Mouse (Mus musculus) cerebellum, postnatal 4 days (tissue): ENCODE data around the gene Cdyl2.
A peak's percentile ranks its signal among the peaks of the same experiment; 100 is the strongest.

Experiments used
- DNase-seq, 2 experiments: peaks; one replicate each; pipeline ENCODE4 v3.0.0; 2022; ENCODE audit warnings: low spot score in 2 of 2, mixed read lengths in 1 of 2

Cdyl2 gene

GRCm38 (mm10) chr8:116623591-116623990 is 109.2 kb downstream of the Cdyl2 start:
- DNase-seq: no peak

DNA sequence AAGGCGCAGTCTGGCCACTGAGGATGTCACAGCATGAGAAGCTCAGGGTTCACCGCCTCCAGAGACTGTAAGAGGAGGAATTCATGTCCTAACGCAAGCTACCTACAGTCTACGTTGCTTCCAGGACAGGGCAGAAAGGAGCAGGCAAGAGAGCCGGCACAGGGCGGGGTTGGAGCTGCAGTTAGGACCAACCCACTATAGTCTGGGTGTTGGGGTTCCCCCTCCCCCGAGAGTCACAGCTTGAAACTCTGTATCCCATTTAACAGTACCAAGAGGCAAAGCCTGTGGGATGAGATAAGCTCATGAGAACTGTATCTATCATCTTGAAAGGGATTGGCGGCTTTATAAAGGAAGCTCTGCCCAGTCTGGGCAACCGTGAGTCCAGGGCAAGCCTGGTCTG is 110.5 kb downstream of the Cdyl2 start:
- DNase-seq: no peak

GRCm38 (mm10) chr8:116621158-116621961 is 111.4 kb downstream of the Cdyl2 start:
- DNase-seq: no peak

DNA sequence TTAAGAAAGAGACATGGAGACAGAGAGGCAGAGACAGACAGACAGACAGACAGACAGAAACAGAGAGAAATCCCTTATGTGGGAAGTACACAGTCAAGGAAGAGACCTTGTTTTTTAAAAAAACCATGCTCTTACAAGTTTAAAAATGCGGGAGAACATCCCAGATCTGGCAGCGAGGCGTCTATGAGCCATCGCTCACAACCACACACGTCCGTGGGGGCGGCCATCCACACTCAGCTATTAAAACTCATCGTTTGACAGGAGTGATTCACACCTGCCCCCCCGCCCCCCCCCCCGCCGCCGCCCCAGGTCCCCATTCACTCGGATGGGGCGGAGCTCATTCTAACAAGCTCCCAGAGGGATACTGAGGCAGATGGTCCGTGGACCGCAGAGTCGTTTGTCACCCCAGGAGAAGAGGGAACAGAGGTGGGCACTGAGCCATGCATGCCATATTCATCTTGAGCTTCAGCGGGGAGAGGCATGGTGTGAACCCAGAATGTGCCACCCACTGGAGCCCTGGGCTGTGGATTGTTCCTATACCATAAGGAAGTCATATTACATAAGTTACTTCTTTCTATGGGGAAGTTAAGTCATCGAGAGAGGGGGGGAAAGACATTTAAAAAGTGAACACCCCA is 113.0 kb downstream of the Cdyl2 start:
- DNase-seq: no peak

DNA sequence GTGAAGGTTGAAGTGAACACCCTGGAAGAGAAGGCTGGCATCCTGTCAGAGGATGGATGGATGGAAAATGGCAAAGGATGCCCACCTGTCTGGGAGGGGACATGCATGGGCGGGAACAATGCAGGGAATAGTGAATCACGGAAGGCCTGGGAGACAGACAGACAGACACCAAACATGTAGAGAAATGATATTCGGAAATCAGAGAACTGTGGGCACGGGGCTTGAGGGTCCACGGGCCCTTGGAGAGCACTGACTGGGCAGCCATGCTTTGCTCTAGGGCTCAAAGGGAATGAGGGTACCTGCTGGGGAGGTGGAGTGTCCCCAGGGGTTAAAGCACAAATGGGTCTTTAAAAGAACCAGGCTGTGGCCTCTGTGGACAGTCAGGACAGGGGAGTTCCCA is 113.6 kb downstream of the Cdyl2 start:
- no peak for DNase-seq

DNA sequence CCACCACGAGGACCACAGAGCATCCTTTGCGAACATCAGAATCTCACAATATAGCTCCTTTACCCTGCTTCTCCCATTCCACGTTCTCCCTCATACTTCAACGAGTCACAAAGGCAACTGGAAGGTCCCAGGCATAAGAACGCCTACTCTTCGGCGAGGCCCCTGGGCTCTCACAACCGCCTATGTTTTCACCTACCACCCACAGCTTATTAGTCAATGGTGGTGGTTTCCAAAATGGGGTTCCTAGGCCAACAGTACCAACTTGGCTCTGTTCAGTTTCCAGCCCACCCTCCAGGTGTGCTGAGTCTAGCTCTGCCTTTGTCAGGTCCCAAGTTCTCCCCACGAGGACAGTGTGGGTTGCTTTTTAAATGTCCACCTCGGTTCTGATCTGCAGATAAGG is 114.0 kb downstream of the Cdyl2 start:
- DNase-seq: no peak

- DNase-seq: no peak
Measured at GRCm38 (mm10) chr8:116617891-116618290, 114.9 kb downstream of the Cdyl2 start.

- DNase-seq: no peak
Measured at GRCm38 (mm10) chr8:116616369-116616768, 116.4 kb downstream of the Cdyl2 start.

DNA sequence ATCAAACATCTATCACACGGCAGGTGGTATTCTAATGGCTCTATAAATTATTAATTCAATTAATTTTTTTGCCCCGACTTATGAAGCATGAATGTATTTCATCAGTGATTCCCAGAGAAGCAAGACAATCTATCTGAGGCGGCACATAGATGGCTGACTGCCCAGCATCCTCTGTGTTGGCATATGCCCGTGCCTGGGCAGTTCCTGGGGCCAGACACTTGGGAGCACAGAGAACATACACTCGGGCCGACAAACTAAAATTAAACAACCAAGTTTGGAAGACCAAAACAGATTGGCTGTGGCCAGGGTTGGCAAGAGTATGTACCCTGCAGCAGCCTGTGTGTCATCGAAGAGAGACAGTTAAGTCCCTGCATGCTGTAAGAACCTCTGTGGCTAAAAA is 117.9 kb downstream of the Cdyl2 start:
- peak; percentile 38 to 49 for DNase-seq

GRCm38 (mm10) chr8:116606171-116606570 is 126.6 kb downstream of the Cdyl2 start:
- no peak for DNase-seq

DNA sequence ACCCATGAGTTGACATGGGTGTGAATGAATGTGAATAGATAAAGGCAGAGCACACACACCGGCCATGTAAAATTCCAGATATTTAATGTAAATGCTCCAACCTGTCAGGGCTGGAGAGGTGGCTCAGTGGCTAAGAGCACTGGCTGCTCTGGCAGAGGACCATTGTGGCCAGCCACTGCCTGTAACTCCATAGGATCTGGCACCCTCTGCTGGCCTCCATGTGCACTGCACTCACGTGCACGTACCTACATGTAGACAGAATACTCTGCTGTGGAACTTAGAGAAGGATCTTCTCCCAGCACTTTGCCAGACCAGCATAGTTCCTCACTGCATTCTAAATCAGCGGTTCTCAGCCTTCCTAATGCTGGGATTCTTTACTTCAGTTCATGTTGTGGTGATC is 130.0 kb downstream of the Cdyl2 start:
- no peak for DNase-seq

DNA sequence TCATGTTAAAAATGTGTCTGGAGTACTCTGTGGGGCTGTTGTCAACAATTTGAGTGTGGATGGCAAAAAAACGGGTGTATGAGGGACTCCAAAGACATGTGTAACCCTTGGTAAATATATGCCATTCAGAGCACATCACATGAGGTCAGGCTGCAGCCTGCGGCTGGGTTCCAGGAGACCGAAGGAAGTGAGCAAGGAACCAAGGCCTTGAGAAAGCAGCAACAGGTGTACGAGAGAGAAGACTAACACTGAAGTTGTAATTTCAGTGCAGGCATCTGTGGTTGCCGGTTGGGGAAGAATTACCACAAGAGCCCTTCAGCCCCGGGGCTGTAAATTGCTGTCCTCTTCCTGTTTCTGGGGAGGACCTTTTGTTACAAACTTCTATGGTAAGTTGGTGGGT is 133.1 kb downstream of the Cdyl2 start:
- no peak for DNase-seq

DNA sequence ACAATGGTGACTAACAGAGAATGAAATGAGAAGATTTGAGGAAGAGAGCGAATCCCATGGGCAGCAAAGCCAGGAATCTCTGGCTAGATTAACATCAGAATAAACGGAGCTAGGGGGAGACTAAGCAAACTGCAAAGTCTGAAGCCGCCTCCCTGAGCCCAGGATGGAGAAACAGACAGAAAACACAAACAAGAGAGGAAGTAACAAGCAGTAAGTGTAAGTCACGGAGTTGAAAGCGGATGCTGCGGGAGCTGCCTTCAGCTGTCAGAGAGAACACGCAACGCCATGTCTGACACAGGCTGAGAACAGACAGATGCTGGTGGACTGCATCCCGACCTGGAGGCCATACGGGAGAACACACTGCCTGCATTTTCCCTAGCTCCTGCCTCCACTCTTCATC is 141.6 kb downstream of the Cdyl2 start:
- no peak for DNase-seq

DNA sequence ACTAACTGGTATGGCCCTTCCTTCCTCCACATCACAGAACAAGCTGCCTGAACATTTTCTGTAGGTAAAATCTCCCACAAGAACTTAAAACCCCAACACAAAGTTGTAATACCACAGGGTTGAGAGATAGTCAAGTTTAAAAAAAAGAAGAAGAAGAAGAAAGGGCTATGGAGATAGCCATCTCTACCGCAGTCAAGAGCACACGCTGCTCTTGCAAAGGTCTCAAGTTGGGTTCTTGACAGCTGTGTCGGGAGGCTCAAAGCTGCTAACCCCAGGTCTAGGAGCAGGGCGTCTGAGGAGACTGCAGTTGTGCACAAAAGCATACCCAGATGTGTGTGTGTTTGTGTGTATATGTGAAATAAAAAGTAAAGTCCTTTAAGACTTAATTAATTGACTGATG is 142.2 kb downstream of the Cdyl2 start:
- no peak for DNase-seq

- no peak for DNase-seq
Measured at GRCm38 (mm10) chr8:116590106-116590505, 142.7 kb downstream of the Cdyl2 start.

DNA sequence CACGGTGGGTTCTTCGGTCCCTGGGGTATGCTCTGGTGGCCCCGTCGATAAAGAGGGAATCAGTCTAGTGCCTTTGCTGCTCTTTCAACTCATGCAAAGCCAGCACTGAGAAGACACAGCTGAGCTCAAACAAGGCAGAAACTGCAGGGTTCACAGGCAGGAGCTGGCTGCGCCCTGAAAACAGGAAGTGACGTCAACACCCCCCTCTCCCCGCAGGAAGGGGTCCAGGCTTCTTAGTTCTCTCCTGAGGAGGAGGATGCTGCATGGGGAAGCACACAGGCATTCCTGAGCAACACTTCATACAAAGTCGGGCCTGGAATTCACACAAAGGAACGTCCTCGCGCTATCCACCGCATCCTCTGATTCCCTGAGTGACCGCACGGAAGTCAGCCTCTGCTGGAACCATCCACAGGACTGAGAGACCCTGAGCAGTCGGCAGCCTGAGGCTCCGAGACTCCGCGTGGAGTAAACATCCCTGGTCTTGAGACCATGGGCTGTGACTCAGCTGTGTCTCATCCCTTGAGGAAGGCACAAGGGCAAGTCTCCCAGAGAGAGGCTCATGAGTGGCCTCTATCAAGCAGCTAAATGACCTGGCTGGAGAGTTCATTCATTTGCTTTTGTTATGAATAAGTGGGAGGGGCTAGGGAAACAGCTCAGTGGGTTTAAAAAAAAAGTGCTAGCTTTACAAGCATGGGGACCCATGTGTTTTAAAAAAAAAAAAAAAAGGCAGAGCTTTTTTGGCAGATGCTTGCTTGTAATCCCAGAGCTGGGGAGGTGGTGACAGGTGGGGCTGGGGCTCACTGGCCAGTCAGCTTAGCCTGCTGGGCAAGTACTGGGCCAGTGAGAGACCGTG is 144.9 kb downstream of the Cdyl2 start:
- no peak for DNase-seq

DNA sequence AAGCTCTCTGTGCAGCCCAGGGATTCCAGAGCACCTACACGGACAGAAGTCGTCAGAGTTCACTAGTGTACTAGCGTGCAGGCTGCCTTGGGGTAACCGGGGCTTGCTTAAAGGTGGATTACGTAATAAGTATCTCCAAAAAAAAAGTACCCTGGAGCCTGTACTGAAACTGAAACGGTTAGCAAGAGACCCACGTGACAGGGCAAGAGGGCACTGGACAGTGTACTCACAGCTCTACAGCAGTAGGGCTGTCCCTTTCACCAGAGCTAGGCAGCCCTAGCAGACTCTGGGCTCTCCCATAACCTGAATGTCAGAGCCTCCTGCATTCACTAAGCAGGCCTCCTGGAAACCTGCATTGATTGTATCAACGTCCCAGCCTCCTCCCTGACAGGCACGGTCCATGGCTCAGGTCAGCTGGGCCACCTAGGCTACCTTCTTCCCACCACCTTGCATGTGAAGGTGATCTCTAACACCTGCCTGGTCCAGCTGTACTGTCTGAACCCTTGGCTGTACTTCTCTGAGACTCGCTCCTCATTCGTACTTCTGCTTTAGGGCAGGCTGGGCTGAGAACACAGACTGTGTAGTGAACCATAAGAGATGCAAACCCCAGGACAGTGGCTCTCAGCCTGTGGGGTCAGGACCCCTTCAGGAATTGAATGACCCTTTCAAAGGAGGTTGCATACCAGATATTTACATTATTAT is 151.3 kb downstream of the Cdyl2 start:
- no peak for DNase-seq

DNA sequence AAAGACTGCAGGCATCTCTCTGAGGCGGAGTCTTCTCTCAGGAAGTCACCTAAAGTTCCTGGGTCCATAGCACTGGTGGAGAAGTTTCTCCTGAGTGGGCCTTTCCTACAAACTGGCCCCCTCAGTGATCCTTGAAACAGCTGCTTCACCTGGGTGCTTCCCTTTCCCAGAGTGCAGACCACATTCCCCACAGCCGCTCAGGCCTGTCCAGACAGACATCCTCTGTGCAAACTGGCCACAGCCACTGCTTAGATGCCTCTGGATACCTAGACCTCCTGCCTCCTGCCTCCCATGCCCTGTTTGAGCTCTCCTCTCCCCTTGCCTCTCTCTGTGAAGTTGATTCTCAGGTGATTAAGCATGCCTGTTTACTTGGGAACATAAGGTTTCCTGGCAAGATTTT is 156.1 kb downstream of the Cdyl2 start:
- DNase-seq: no peak

- no peak for DNase-seq
Measured at GRCm38 (mm10) chr8:116573085-116573484, 159.7 kb downstream of the Cdyl2 start.

DNA sequence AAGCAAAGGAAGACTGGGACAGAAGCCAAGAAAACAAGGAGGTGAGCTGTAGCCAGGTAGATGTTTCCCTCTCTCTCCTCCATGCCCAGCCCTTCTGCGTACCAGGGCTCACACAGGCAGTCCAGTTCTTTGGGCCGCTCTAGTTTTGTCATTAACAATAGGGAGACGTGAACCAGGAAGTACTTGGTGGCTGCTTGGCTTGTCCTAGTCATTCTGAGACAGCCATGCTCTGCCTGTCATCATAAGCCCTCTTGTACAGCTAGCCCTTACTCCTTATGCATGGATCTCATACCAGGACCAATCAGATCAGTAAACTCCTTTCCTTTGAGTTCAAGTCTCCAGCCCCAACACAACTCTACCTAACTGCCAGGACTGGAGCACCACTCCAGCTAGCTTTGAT is 180.0 kb downstream of the Cdyl2 start:
- DNase-seq: no peak

DNA sequence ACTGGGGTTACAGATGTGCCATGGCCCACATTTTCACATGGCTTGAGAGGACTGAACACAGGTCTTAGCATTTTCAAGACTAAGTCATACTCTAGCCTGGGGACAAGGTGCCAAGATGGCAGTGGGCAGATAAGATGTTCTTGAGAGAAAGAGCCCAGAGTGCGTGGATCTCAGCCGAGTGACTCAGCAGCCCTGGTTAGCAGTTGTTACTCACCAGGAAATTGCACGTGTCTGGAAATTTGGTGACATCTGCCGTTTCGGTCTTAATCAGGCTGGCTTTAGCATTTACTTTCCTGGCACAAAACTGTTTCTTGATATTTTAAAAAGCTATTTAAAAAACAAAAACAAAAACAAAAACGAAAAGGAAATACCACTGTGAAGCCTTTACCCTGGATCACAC is 180.5 kb downstream of the Cdyl2 start:
- no peak for DNase-seq

DNA sequence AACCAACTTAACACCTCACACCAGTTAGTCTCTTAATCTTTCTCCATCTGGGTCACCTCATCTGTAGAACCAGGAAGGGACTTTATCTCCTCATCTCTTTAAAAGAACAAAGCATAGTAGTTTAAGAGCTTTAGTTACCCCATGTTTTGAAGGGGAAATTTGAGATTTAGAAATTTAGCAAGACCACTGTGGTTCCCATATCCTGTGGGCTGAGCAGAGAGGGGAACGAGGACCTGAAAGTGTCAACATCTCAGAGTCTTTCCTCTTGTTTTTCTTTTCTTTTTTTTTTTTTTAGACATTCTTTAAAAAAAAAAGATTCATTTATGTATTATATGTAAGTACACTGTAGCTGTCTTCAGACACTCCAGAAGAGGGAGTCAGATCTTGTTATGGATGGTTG is 189.4 kb downstream of the Cdyl2 start:
- no peak for DNase-seq
